Mouse (Mus musculus): Measurements from ENCODE around the gene Zfp710.

Zfp710 gene

DNA sequence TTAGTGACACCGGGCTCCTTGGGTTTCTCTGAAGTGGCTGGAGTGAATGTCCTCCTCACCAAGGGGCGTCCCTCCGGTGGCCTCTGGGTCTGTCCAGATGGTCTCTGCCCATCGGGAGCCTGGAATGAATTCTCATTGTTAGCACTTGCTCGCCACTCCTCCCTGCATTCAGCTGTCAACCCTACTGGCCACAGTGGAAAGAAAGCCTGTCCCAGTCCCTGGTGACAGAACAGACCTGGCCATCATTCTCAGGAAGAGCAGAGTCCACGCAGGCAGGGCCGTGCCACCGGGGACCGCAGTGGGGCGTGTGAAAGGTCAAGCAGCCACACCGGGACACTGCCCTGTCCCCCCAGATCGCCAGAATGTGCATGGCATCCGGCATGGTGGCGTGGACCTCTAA is 33.2 kb downstream of the Zfp710 start:
- no peak for DNase-seq (ENCODE audit: low spot score)

DNA sequence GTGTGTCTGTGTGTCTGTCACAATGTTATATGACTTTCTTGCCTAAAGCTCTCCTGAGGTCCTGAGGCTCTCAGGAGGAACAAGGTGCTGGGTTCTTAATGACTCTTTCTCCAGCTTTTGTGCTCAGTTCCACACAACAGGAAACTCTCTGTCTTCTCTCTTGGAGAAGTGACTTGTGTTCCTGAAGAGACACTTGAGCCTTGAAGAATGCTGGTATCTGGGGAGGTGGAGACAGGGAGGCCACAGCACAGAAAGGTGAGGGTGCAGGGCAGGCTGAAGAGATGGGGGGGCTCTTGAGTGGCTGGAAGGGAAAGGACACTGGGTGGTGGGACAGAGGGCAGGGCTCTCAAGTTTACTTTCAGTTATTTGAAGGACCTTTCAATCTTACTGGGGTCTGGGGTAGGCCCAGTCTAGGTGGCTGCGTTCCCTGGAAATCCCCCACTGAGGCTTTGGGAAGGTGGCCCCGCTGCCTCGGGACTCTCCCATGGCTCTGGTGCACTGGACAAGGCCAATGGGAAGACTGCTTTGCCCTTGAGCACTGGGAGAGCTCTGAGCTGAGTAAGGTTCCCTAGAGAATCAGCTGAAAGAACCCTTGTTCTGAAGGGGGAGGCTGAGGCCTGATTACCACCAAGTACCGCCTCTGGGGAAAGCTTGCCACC is 33.9 kb downstream of the Zfp710 start:
- DNase-seq (ENCODE audit: low spot score), result no peak

DNA sequence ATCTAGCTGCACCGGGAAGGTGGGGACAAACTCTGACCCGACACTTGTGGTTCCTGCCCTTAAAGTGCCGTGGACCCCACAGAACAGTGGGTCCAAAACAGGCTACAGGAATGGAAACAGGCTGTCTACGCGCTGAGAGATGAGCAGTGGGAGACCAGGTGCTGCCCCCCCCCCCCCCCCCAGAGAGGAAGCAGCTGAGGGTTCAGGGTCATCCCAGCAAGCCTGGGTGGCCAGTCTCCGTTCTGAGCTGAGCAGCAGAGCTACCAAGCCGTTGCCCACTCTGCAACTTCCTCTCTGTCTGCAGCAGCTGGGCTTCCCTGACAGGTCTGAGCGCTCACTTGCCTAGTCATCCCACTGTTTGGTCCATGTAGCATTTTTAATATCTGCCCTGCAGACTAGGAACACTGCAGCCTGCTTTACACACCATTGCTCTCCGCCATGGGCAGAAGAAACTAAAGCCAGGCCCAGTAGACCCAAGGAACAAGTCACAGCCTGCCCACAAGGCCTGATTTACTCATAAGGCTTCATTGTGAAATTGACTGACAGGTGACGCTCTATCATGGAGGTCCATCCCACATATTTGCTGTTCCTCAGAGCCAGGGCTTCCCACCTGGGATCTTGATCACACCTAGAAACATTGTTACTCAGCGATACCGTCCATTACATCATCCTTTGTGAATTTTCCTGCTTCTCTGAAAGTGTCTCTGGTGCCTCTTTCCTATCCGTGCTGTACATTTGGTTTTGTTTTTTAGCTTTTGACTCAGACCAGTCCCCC is 34.6 kb downstream of the Zfp710 start:
- DNase-seq (ENCODE audit: low spot score), result no peak

DNA sequence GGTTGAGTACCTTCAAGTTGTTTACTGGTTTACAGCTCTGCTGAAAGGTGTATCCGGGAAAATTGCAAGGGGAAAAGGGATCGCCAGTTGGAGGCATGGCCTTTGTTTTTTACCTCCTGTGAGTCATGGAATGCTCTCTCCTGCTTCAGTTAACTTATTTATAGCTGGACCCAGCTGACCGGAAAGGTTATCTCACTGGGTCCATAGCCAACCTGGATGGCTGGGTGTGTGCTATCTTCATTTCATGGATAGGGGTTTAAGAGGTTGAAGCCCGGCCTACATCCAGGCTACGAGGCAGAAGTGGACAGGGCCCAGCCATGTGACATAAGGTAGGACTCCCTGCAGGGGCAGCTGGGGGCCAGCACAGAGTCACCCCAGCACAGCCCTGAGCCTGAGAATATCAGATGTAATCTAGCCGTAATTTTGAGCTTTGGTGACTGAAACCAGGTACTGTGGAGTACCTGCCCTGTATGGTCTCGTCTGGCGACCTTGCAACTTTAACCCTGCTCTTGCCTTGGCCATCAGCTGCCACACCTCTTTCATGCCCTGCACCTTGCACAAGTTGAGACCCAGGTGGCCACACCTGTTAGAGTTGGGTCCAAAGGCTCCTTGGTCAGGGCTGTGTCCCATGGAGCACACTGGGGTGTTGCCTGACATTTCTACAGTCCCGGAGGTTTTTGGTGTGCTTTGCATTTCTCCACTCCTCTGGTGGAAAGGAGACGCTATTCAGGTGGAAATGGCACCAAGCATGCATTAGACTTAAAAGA is 35.6 kb downstream of the Zfp710 start:
- no peak for DNase-seq (ENCODE audit: low spot score)

DNA sequence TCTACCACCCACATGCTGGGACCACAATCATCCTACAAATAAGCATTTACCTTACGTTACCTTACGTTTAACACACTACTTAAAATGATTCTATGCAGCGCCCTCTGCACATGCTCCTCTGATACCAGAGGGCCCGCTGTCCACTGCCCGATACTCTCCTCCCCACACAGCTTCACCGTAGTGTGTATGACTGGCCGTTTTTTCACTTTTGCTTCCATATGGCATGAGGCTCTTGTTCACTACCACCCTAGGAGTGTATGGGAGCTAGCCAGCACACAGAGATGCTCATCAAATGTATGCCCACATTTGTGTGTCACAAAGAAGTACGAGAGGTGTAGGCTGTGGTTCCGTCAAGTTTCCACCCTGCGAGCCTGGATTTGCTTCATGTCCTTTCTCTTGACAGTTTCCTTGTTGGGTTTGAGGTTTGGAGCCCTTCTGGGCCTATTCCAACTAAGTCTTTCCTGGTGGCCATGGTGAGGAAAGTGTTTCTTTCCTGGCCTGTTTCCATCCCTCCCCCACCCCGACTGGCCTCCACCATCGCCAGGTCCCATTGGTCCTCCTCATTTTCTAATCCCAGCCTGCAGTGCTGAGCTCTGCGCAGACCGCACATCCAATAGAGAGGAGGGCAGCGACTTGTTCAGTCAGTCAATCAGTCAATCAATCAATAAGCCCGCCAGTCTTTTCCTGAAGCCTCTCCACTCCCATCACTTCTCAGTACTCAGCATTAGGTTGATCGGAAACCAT is 37.6 kb downstream of the Zfp710 start:
- DNase-seq (ENCODE audit: low spot score), result no peak

DNA sequence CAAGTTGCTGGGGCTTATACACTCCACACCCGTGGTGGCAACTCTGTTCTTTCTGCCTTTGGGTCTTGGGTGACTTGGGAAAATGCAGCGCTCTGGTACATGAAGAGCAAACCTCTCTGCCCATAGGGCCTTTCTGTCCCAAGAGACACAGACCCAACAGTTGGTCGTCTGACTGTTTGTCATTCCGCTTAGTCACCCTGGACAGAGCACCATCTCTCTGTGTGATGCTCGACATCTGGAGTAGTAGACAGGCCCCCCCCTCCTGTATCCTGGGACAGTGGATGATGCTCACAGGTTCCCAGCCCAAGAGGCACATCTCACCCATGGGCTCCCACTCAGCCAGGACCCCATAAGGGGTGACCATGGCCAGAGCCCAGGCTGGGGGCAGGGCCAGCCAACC is 38.6 kb downstream of the Zfp710 start:
- DNase-seq (ENCODE audit: low spot score), result no peak

DNA sequence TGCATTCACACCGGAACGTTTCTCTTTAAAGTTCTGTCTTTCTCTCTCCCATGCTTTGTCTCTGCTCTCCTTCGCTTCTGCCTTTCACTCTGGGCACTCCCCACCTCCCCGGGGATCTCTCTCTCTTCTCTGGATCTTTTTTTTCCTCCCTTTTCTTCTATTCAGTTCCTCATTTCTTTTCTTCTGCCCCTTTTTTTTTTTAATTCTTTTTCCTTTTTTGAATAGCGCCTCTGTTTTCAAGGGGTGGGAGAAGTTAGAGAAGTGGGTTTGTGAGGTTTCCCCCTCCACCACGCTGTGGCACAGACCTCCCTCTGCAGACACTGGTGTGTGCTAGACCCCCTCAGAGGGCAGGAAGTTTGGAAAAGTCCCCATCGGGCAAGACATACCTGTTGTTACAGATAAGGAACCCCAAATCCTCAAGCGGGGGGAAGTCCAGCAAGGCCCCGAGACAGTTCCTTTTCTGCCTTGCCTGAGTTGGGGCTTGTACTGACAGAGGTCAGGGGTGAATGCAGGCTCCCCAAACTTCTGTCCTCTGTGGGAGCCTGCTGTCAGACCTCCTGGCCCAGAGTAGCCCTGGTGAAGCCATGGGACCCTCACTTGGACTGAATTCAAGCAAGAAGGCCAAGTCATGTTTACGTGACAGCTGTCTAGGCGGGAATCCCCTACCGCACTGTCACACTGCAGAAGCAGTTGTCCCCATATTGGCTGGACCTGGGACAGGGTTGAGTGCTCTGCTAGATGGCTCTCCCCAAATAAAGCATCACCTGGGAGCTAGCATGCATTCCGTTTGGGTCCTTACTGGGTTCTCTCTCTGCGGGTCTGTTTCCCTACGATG is 39.5 kb downstream of the Zfp710 start:
- DNase-seq (ENCODE audit: low spot score), result no peak

DNA sequence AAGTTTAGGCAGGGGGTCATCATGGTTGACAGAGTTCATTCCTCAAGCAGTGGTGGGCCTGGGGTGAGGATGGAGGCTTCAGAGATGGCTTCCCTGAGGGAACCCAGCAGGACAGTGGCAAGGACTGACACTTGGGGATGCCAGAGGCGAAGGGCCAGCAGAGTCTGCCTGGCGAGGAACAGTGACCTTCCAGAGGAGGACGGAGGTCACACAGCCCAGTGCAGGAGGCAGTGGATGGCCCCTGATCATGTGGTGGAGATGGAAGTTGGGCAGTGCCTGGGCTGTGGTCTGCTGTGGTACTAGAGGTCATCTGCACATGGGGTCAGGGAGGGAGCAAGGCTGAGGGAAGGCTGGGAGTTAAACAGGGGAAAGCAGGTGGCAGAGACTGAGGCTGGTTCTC is 40.6 kb downstream of the Zfp710 start:
- DNase-seq (ENCODE audit: low spot score), result no peak

DNA sequence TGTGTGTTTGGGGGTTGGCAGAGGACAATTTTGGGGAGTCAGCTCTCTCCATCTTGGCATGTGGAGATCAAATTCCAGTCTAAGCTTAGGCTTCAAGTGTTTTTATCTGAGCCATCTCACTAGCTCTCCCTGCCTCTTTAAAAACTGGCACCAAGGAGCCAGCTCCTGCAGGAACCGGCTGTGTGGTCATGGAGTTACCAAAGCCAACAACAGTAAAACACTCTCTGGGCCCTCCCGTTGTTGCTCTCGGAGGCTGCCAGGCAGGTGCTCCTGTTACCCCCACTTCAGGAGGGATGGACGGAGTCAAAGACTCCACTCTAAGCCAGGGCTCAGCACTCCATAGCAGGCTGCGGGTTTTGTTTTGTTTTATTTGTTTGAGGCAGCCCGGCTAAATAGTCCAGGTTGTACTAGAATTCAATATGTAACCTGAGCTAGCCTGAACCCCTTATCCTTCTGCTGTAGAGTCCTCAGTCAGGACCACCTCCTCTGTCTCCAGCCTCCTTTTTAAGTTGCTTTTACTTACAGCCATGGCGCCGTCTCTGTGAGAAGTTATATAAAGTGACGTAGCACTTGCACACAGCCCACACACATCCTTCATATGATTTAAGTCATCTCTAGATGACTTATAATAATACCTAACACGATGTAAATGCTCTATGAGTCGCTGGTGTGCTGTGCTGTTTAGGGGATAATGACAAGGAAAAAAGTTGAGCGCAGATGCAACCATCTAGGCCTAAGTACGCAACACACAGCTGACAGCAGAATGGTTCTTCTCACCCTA is 42.3 kb downstream of the Zfp710 start:
- no peak for DNase-seq (ENCODE audit: low spot score)

DNA sequence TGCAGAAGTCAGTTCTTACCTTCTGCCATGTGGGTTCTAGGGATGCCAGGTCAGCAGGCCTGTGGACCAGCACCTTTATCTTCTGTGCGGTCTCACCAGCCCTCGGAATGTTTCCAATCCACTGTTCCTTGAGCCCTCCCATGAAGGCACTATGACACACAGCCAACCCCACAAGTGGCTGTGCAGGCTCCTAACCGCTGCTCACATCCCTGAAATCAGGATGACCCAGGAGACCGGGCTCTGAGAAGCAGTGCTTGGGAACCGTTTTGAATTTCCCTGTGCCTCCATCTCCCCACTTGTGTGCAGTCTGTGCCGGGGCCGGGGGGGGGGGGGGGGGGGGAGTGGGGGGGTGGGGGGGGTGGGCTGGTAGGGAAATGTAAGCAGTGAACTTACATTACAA is 43.7 kb downstream of the Zfp710 start:
- DNase-seq (ENCODE audit: low spot score), result no peak

DNA sequence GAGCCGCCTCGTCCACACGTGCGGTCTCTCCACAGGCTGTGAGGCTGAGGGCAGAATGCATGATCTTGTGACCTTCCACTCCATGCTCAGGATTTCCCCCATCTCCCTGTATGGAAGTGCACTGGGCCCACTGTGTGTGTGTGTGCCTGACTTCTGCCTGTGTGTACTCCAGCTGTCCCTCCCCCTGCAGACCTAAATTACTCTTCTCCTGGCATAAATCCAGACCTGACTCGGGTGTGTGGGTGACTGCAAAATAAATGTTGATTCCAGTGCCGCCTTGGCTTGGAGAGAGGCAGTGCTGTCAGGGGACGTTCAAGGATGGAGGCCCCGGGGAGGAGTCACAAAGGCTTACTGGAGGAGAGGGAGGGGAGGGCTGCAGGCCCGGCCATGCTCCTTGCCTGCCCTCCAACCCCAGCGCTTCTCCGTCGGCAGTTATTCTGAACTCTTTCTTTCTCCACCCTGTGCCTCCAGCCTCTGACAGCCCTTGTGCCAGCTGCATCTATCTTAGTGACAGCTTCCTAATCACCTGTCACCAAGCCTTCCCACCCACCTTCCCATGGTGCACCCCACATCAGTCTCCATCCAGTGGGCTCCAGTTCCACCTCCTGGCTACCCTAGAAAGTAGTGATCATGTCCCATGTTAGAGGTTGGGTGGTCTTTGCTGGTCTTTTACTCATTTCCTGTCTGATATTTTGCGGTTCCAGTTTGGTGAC is 45.2 kb downstream of the Zfp710 start:
- no peak for DNase-seq (ENCODE audit: low spot score)

DNA sequence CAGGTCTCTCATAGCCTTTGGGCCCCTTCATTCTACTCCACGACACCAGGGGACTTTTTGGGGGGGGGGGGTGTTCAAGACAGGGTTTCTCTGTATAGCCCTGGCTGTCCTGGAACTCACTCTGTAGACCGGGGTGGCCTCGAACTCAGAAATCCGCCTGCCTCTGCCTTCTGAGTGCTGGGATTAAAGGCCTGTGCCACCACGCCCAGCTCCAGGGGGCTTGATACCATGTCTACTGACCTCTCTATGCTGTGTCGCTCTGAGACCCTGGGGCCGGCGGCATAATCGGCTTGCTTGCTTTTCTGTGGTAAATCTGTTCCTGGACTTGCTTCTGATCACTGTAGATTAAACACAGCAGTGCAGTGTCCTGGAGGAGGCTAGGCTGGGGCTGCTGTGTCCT is 46.6 kb downstream of the Zfp710 start:
- no peak for DNase-seq (ENCODE audit: low spot score)

DNA sequence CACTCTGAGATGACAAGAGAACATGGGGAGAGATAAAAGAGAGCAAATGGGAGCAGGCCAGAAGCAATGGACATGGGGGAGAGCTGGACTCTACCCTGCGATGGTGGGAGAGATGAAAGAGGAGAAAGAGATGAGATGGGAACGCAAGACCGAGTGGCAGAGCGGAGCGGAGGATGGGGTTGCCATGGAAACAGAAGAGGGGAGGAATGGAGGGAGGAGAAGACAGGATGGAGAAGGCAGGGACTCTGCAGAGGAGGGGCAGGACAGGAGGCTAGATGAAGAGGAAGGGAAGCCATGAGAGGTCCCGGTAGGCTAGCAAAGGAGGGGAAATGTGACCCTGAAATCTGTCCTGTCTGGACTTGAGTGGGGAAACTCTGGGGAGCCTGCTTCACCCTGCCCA is 47.7 kb downstream of the Zfp710 start:
- DNase-seq (ENCODE audit: low spot score), result no peak

DNA sequence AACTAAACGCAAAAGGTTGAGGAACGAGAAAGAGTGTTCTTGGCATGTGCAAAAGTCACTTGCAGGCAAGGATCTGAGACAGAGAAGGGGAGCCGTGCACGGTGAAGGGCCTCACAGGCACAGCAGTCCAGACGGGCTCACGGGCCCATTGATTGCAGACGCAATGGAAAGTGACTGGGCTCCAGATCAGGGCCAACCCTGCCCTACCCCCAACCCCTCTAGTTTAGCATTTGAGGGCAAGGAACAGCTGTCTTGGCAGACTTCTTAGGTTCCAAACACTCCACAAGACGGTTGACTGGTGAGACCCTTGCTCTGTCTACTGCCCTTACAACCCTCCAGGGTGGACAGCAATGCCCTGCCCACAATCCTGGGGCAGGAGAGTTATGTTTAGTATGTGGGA is 48.9 kb downstream of the Zfp710 start:
- no peak for DNase-seq (ENCODE audit: low spot score)

DNA sequence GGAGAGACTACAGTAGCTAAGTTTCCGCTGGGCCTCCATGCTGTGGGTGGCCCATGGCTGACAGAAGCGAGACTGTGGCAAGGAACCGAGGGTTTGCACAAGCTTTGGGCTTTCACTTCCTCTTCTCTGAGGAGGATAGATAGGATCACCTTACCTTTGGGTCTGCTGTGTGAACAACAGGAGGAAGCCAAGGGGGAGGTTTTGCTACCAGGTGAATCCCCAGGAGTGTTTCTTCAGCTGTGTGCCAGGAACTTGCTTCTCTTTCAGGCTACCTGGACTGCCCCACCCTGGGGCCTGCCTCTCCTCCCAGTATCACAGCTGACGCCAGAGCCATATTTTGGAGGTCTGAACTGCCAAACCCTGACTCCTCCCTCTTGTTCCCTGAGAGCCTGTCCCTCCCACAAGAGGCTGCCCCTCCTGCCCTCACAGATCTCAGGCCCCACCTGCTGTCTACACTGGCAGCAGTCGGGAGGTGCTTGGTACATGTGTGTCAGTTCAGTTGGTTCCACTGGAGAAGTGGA is 50.4 kb downstream of the Zfp710 start:
- DNase-seq (ENCODE audit: low spot score), result peak; percentile 35

DNA sequence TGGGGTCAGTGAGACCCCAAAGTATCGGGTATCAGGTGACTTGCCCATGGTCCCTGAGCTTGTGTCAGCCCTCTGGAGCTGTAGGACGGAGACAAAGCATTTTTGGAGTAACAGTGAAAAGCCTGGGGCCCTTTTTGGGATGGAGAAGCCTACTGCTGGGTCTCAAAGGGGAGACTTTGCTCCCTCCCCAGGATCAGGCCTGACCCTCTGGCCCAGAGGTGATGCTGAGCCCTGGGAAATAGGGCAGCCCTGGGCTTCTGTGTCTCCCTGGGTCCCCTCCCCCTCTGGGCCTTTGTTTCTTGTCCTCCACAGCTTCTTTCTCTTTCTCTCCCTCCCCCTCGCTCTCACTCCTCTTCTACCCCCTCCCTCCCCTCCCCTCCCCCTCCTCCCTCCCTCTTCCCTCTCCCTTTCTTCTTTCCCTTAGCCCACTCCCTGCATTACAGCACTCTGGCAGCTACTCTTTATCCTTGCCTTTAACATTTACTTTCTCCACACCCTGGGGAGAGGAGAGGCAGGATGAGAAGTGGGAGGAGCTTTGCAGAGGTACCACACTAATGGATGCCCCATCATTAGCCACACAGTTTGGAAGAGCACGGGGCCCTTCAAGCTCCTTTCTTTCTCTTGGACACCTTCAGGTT is 51.5 kb downstream of the Zfp710 start:
- DNase-seq (ENCODE audit: low spot score), result no peak

DNA sequence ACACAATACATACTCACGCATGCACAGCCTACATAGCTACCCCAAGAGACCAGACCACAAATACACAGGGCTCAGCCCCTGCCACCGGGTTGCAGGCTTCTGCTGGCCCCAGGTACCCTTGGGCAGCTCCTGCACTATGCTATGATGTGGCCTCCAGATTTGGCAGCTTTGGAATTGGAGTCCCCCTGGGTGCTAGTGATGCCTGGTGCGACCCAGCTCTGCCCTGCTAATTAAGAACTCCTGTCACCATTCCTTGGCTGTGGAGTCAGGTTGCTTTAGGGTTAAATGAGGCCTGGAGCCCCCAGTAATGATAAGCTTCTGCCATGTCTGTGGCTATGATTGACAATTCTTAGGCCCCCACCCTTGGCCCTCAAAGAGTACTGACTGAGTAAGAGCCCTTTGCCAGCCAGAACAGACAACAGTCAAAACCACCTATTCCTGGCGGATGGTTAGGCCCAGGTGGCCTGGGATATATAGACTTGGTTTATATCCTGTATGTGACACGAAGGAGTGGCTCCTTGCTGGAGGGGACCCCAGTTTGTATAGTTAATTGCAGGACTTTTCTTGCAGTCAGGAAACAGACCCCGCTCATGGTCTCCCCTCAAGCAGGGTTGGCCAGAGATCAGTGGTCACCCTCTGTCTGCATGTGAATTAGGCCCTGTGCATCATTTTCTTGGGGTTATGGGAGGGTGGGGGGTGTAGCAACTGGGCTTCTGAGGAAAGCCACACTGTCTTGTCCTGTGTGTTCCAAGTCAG is 52.5 kb downstream of the Zfp710 start:
- no peak for DNase-seq (ENCODE audit: low spot score)

DNA sequence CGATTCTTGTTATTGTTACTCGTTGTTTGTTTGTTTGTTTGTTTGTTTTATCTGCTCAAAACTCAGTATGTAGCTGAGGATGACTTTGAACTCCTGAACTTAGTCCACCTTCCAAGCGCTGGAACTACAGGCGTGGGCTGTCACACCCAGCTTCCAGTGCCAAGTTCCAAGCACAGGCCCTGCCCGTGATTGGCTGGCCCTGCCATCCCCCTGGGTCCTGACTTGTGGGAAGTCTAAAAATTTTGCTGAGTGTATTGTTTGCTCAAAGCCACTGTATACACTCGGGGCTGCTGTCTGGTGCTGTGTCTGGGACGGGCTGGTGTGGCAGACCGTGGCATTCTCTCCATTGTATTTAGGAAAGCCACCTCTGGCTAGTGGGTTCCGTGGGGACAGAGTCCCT is 53.2 kb downstream of the Zfp710 start:
- no peak for DNase-seq (ENCODE audit: low spot score)
